Mouse (Mus musculus) urinary bladder, postnatal 36 days (tissue): ENCODE measurements at regions not wholly inside any gene's neighbourhood (a gene's known extent, or its start where the extent isn't known, plus 50 kb on each side); places are given as distances from the start of the nearest gene placed in this dataset.

Experiments used
- DNase-seq, 2 experiments: peaks; one replicate each; pipeline ENCODE4 v3.0.0; 2022; ENCODE audit warnings: low spot score in 2 of 2, mixed read lengths in 1 of 2

DNA sequence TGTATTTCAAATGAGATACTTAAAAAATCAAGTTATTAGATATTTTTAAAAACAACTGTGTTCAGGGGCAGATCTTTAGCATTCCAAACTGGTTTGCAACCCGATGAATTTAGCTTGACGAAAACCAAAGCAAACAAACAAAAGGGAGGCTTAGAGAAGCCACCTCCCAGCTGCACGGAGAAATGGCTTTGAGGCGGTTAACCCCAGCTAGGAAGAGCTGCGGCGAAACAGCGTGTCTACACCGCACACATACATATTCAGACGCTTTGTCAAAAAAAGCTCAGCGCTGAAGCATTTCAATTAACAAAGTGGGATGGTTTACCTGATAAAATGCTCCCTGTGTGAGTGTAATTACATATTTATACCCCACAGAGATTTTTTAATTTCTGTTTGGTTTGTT, 123.0 kb upstream of the Ap5m1 start:
- no peak for DNase-seq

DNA sequence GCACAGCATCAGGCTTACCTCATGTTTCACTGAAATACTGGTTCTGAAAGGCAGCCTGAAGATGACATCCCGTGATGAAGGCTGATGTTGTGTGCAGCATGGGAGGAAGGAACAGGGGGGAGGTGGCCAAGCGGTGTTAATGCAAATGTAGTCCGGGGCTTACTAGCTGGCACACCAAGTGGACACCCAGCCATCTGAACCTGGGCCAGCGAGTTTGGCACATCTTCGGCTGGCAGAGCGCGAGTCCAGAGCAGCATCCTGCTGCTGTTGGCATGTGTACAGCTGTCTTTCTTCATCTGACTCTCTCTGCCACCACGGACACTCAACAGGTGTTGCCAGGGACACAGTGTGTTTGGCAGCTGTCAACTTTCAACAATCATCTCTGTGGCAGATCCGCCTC, 135.0 kb upstream of the Ap5m1 start:
- DNase-seq: no peak

DNA sequence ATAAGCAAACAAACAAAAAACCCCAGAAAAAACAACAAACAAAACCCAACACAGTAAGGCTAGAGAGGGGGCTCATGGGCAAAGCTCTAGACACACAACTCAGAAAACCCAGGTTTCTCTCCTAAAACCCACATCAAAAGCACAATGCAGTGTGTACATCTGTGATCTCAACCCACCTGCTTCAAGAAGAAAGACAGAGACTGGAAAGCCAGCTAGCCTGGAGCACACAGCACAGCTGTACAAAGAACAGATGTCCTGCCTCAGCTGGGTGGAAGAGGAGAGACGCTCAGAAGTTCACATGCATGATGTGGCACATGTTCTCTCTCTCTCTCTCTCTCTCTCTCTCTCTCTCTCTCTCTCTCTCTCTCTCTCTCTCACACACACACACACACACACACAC, 140.0 kb upstream of the Ap5m1 start:
- DNase-seq: no peak

DNA sequence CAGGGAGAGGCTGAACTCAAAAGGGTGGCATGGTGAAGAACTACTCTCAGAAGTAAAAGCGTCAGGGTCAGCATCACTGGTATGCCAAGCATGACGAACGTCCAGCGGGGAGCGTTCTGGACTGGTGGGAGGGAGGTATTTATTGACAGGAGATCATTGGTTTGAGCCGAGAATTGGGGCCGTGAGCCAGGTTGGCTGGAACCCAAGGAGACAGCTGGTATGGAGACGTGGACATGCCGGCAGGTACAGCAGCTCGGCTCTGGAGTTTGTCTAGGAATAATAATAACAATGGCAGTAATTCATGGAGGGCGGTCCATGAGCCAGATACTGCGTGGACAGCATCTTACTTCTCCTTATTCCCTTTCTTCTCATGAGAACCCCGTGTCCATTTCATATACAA, 156.5 kb upstream of the Ap5m1 start:
- DNase-seq: no peak

DNA sequence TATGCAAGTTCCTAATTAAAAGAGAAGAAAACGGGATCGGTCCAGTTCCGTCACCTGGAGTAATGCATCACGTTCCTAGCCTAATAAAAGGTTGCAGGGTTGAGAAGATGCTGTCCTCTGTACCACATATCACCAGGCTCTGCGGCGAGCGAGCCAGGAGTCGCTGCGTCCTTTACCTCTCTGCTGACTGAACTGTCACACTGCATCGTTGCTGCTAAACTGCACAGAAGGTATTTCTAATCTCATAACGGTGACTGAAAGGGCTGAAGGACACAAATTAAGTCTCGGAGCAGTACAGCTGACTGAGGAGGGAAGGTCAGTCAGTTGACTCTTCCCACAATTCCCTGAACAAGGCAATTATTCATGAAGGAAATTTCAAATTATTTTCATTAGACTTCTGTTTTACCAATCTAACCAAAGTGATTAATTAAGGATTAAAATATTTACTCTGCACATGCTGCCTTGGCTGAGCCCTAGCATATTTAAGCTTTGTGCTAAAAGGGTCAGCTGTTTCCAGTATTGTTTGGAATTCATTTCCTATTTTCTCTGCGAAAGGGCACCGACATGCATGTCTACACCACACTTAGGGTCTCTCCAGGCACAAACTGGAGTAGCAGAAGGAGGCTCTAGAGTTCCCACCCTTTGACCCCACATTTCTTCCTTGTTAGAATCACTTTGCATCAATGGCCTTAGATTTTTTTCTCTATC, 157.8 kb upstream of the Ap5m1 start:
- no peak for DNase-seq

DNA sequence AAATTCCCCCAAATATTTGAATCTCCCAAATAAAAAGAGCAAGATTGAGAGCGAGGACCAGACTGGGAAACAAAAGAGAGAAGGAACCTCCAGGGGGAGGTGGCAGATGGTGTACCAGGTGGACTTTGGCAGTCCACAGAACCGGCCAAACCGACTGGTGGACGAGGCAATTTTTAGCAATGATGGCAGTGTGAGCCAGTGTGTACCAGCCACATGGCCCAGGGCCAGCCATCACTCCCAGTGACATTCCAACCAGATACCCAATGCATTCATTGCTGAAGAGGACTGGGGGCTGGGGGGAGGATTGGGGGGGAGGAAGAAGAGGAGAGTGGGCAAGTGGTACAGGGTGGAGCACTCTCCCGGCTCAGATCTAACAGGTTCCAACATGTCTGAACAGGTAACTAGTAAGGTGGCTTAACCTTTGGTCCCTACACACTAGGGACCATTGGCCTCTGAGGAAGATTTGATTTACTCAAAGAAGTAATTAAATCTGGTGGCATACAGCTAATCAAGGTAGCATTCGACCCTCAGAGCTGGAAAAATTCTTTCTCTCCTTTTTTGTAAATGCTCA, 158.4 kb upstream of the Ap5m1 start:
- DNase-seq: no peak

DNA sequence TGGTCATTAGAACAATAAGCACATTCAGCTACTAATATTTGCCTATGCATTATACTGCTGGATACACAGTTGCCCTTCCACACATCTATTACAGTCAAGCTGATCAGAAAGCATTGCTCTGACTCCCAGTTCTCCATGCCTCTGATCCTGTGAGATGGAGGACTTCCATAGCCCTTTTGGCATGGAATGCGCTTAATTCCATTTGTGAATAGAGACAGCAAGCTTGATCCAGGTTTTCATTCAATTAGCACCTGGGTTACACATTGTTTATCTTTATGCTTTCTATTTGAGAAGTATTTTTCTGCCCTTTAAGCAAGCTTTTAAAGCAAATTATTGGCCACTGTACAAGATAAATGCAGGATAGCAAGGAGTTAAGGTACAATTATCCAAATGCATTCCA, 158.9 kb upstream of the Ap5m1 start:
- no peak for DNase-seq

DNA sequence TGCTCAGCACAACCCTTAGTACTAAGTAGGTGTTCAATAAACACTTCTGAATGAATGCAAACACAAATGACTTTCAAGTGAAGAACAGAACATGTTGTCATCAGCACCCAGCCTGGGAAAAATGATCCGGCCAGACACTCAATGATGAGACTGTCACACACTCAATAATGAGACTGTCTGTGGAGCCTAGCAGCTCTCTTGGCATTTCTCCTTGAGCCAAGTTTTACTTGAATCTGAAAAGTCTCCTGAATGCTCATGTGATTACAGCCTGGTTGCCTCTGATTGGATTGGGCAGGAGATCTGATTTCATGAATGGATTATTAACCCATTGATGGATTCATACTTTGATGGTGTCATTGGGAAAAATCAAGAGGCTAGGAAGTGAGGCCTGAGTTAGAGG, 161.3 kb upstream of the Ap5m1 start:
- no peak for DNase-seq

DNA sequence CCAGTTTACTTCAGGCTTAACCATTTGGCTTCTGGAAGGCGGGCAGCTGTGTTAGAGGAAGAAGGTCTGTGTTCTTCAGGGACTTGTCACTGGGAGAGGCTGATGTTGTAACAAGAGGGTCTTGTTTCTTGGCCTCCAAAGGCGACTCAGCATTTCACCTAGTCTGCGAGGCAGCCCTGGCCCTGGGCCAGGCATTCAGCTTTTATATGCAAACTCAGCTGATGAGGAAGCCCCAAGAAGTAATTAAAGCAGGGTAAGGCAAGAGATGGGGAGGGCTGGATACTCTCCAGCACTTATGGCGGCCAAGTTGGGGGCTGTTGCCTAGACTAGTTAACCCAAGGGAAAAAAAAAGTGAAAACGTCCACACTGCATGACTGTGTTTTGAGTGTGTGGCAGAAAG, 162.4 kb upstream of the Ap5m1 start:
- DNase-seq: no peak

DNA sequence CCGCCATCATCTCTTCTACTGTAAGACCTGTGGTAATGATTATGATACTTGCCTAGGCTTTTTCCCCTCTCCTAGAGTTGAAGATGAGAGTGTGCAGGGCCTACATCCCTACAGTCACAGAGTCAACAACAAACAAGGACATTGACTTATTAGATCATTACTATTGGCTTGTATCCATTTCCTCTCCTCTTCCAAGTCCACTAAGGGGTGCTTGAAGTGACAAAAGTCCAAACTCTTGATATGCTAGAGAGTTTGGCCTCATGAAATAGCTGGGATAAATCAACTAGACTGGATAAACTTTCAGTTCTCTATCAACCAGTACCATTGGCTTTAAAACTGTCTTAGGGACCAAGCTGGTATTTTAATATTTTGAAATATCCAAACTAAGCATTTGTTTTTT, 165.7 kb upstream of the Ap5m1 start:
- no peak for DNase-seq

DNA sequence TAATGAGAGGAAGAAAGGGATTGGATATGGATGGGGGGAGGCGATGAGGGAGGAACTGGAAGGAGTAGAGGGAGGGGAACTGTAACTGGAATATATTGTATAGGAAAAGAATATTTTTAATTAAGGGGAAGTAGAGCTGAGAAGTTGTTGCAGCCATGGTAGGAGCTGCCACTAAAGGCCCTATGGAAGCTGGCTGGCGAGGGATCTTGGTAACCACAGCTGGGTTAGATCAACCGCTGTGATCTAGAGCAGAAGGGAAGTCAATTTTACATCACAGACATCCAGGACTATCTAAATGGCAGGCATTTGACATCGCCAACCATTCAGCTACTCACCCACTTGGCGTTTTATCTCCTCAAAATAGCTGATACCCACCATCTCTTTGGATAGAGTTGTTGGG, 168.8 kb upstream of the Ap5m1 start:
- DNase-seq: no peak

DNA sequence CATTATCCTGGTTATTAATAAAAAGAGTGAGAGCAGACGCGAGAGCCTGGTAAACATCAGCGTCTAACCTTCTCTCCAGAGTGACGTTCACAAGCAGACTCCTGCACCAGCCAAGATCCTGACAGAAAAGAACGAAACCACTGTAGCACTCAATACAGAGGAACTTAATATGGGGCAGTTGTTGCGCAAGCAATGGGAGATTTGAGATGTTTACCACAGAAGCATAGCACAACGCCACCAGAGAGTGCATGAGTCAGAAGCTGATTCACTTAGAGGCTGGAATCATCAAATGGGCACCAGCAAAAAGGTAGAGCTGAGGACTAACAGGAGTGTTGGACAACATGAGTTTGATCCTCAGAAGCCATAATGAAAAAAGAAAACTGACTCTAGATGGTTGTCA, 169.7 kb upstream of the Ap5m1 start:
- peak in 1 of 2 experiments; percentile 7 for DNase-seq

DNA sequence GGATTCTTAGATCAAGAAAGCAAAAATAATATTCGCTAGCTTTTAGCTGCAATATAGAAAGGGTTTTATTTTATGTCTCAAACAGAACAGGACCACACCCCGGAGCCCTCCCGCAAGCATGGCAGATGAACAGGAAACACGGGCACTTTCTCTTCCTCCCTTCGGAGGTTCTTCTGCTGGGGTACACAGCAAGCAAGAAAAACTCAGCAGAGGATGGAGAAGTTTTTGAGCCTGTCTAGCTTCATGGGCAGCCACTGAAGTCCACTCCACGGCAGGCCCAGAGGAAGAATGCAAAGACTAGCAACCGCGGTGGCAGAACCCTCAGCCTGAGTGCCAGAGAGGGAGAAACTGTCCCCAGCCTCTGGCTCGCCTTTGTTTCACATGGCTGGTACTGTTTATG, 174.7 kb upstream of the Ap5m1 start:
- no peak for DNase-seq

DNA sequence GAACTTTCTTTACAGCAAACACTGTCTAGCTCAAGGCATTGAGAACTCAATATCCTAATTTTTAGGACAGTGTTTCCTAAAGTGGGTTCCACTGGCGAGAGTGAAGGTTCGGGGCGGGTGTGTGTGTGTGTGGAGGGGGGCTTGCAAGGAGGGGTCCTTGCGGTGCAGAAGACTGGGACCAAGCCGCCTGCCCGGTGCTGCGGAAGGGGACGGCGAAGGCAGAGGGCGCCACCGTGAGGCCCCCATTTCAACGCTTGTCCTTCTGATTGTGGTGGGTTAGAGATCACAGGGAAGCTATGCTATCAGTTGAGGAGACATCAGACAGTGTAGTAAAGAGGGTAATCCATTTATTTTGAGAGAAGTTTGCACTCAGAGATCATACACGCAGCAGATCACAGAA, 176.9 kb upstream of the Ap5m1 start:
- DNase-seq: no peak

DNA sequence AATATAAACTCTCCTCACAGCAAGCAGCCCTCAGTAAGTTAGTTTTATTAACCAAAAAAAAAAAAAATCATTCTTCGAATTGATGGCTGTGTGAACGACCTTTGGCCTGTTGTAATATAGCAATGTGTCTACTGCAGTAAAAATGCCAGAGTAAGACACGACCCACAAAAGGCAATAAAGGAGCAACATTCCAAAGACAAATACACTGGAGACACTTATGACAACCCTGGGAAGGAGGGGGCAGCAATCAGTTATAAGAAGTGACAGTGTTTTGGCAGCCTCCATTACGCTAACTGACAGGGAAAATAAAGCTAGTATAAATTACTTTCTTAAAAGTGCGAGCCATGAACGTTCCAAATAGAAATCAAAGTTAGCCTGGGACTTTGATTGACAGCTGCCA, 185.9 kb upstream of the Ap5m1 start:
- no peak for DNase-seq

DNA sequence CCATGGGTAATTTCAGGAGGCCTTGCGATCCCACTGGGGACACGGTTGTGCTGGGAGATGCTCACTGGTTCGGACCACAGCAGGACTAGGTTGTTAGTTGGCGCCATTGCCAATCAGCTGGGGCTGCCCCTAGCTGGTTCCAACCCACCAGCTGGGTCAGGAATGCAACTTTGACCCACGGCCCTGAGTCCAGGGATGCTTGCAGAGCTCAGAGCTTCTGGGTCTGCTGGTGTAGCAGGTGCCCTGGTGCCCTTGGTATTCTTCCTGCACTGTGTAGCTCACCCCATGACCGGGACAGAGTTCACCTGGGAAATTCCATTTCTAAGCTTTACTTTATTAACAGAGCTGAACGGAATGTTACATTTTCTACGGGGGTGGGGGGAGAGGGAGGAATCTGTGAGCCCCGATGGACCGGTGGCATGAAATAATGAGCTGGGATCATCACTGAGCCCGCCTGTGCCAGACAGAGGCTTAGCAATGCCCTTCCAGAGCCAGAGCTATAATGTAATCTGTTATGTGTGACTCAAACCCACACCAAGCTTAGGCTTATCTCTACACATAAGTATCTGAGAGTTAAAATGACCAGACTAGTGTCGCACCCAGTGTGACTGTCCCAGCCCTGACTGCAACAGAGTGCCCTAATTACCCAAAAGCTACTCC, 187.8 kb upstream of the Ap5m1 start:
- no peak for DNase-seq

DNA sequence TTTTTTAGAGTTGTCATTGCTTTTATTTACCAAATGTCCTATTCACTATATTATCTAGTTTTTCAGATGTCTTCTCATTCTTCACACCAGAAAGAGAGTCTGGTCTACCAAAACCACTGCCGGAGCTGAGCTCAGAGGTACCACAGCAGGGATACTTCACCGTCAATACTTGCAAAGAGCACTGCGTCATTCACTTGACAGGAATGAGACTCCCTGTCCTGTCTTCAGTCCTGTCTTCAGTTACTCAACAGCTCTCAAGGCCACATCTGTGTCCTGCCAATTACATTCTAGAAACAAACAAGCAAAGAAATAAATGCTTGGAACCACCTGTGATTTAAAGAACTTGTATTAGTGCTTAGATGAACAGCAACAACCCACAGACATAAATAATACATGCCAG, 194.6 kb upstream of the Ap5m1 start:
- DNase-seq: no peak

DNA sequence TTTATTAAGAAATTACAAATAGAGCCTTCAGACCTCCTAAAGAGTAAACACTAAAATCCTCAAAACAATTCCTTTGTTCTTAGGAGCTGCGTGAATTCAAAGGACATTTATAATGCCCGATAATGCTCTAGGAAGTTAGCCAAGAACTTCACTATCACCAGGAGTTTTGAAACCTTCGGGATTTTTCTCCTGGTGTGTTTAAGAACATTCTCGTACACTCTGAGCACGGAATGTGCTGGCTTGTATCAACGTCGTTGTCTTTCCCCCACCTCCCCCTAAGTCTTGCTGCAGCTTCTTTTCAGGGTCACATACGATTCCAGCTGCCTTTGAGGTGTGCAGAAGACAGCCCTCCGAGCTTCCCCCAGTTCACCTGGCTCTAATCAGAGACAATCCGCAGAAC, 195.9 kb upstream of the Ap5m1 start:
- no peak for DNase-seq

DNA sequence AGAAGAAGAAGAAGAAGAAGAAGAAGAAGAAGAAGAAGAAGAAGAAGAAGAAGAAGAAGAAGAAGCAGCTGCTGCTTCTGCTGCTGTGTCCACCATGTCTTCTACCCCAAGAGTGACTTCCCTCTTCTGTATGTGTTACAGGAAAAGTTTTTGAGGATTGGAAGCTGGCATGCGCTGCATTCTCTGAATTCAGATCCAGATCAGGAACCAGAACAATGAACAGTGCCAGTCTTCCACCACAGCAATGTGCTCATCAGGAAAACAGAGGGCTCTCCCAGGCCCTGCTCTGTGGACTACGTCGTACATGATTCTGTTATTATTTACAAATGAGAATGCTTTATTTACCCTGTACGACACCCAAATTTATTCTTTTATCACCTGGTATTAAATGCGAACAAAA, 181.8 kb upstream of the Otx2 start:
- DNase-seq: no peak

DNA sequence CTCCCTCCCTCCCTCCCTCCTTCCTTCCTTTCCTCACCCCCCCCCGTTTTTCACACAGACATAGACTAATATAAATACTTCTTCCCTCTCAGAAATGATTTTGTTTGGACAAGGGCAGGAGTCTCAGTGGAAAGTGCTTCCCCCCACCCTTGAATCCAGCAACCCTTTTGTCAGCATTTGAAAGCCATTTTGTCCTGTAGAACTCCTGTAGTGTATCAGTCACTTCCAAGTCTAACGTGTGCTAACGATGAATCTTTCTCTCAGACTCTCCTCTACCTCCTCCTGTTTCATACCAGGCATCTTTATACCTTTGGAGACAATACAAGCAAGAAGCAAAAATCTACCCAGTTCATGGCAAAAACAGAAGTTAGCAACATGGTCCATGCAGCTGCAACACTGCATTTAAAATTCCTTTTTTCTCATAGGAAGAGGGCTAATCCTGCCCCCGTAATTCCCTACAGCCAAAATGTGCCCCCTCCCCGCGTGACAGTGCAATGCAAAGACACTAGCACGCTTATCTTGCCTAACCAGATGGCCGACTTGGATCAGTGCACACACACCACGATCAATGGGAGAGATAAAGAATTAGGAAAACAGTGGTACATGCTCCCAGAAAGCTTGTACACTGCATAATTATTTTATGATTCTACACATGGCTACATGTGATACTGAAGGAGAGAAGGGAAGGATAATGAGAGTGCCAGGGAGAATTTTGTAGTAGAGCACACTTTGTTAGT, 180.7 kb upstream of the Otx2 start:
- DNase-seq: no peak

DNA sequence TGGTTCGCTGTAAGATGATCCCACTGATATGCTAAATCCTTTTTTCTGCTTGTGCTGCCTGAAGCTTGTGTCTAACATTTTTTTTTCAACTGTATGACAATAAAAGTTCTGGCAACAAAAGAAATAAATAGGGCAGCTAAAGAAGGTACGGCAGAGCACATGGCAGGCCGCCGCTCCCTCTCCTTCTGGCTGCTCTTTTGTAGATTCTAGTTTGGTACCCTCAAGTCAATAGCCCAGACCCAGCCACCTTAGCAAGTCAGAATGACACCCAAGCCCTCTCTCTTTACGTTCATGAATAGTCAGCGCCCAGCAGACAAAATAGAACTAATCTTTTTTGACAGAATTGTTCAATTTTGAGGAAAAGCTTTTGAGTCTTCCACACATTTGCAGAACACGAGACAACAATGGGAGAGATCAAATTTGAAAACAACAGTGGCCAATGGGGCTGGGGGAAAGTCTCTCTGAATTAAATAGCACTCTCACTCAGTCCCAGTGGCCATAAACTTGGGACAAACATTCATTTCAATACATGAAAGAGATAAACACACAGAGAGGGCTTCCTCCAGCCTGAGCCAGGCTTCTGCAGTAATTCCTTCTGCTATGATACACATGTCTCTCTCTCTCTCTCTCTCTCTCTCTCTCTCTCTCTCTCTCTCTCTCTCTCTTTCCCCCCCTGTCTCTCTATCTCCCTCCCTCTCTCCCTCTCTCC, 180.0 kb upstream of the Otx2 start:
- DNase-seq: no peak

DNA sequence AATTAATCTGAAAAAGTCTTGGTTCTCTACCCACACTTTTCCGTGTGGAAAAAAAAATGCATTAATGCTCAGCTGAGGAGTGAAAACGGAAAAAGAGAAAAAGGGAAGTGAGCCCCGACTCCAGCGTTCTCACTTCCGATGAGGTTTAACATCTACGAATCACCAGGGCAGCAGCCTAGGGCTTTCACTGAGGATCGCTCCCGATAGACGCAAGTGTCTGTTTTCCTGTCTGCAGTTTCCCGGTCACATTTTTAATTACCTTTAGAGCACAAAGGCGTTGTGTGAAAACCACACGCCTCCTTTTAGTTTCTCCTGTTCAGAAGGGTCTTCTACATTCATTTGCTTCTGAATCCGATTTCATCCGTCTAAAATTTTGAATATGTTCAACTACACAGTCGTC, 179.2 kb upstream of the Otx2 start:
- DNase-seq: no peak
